Mouse (Mus musculus) spleen, adult 2 months (tissue): ENCODE results near the gene Tnfsf13. TPM values are rescaled to one million over a fixed set of nuclear protein-coding genes. Genes with fewer than 3 reads are reported as not detected.
A peak's percentile ranks its signal among the peaks of the same experiment; 100 is the strongest.

Experiments used
- DNase-seq, 2 experiments: peaks; one replicate each; pipeline versions ENCODE4 v3.0.0 to v3.0.0-alpha.2; 2012 to 2021; ENCODE audit warnings: low spot score in 2 of 2, low read depth in 1 of 2
- H3K27ac ChIP-seq: fragments of 200-500 bp; 2 replicates; pipeline ENCODE4 v1.5.1; 2012; ENCODE audit warnings: low read length, inconsistent platforms; ENCODE audit not compliant: insufficient read depth
- H3K27me3 ChIP-seq: fragments of 200-500 bp; 2 replicates; pipeline ENCODE4 v1.6.1; 2012; ENCODE audit warnings: mild to moderate bottlenecking, moderate library complexity, low read length, inconsistent platforms; ENCODE audit not compliant: control insufficient read depth, insufficient read depth
- H3K36me3 ChIP-seq: fragments of 200-500 bp; 2 replicates; pipeline ENCODE4 v1.6.1; 2012; ENCODE audit warnings: mild to moderate bottlenecking, low read length, inconsistent platforms; ENCODE audit not compliant: control insufficient read depth, insufficient read depth
- H3K4me1 ChIP-seq: fragments of 200-500 bp; 2 replicates; pipeline ENCODE4 v1.6.1; 2011; ENCODE audit warnings: inconsistent platforms; ENCODE audit not compliant: control insufficient read depth, insufficient read depth, insufficient read length
- H3K4me3 ChIP-seq: fragments of 200-500 bp; 2 replicates; pipeline ENCODE4 v1.5.1; 2011; ENCODE audit warnings: mild to moderate bottlenecking, inconsistent platforms; ENCODE audit not compliant: insufficient read depth, insufficient read length; ENCODE audit errors: extremely low read depth
- CTCF ChIP-seq: fragments of 200-500 bp; IDR thresholded peaks from 2 replicates; pipeline ENCODE4 v1.5.1; 2011; ENCODE audit warnings: mild to moderate bottlenecking, inconsistent platforms; ENCODE audit not compliant: insufficient read depth, insufficient read length, insufficient replicate concordance; ENCODE audit errors: extremely low read depth
- POLR2A ChIP-seq: fragments of 200-500 bp; IDR thresholded peaks from 2 replicates; pipeline ENCODE4 v1.6.1; 2011; ENCODE audit warnings: low read depth, low read length, inconsistent platforms
- WGBS: fragments of 180-500 bp; shearing (Covaris S2); methylation state at CpG from one replicate; pipeline ENCODE4 v1.1.7; 2018; 5-methylcytosine and 5-hydroxymethylcytosine counted together
- polyA plus RNA-seq: library from polyadenylated mRNA; depleted of rRNA; stranded (reverse); fragments of >200 nt; gene quantifications from 2 replicates; pipeline ENCODE4 v1.2.3, GENCODE M21; 2012; rRNA removed

The Tnfsf13 gene
- polyA plus RNA-seq, 1 experiment = 4.6 TPM

GRCm38 (mm10) chr11:69655264-69656064 lies 30.1 kb downstream of the Tnfsf13 start, which contains the start of gene Sox15:
Gene Sox15 (plus strand): TSS chr11:69655314.
- DNase-seq = no peak
- H3K4me1 ChIP-seq = no peaks in the 10 kb centered on the region
- H3K36me3 ChIP-seq = peaks cover 40% of the 10 kb centered on the region
- 58% methylated on average over 34 of the region's 34 CpGs for WGBS
- H3K27me3 ChIP-seq = no peaks in the 10 kb centered on the region
- H3K4me3 ChIP-seq = no peak within 1 kb of the TSS
- 0 out of 2 replicates have a peak within 1 kb of the TSS, but pooled peaks have one; percentile 9 for H3K27ac ChIP-seq
- TF ChIP-seq CTCF (peak; percentile 47; the same call in 1 of the 2 replicates), POLR2A (no peak)

- H3K4me1 ChIP-seq = no peaks in the 10 kb centered on the region
- no peak overlapping the region for H3K4me3 ChIP-seq
- no peak for DNase-seq
- no peak for TF ChIP-seq CTCF
- no peak for TF ChIP-seq POLR2A
- peaks cover 45% of the 10 kb centered on the region for H3K36me3 ChIP-seq
- 0 out of 2 replicates have a peak overlapping the region, but pooled peaks have one; percentile 9 for H3K27ac ChIP-seq
- no peaks in the 10 kb centered on the region for H3K27me3 ChIP-seq
- WGBS = 53% methylated on average over 9 of the region's 9 CpGs
Observed at GRCm38 (mm10) chr11:69654760-69655159, 30.8 kb downstream of the Tnfsf13 start.

- Histone ChIP-seq H3K36me3 (peaks cover 48% of the 10 kb centered on the region), H3K27me3 (no peaks in the 10 kb centered on the region), H3K27ac (no peak overlapping the region), H3K4me3 (no peak overlapping the region), H3K4me1 (no peaks in the 10 kb centered on the region)
- 86% methylated on average over 5 of the region's 5 CpGs for WGBS
- DNase-seq = no peak
- TF ChIP-seq POLR2A (no peak), CTCF (no peak)
Observed at GRCm38 (mm10) chr11:69653399-69653798, 32.2 kb downstream of the Tnfsf13 start.

GRCm38 (mm10) chr11:69645860-69646259 lies 39.7 kb downstream of the Tnfsf13 start:
- no peak for DNase-seq
- 96% methylated on average over 5 of the region's 5 CpGs for WGBS
- peaks cover 51% of the 10 kb centered on the region for H3K36me3 ChIP-seq
- H3K27ac ChIP-seq = no peak overlapping the region
- no peaks in the 10 kb centered on the region for H3K27me3 ChIP-seq
- no peaks in the 10 kb centered on the region for H3K4me1 ChIP-seq
- no peak for TF ChIP-seq POLR2A
- no peak for TF ChIP-seq CTCF
- no peak overlapping the region for H3K4me3 ChIP-seq

GRCm38 (mm10) chr11:69635471-69635870 lies 50.1 kb downstream of the Tnfsf13 start:
- no peak for TF ChIP-seq POLR2A
- TF ChIP-seq CTCF = no peak
- H3K4me3 ChIP-seq = no peak overlapping the region
- peaks cover 7% of the 10 kb centered on the region for H3K36me3 ChIP-seq
- no peak overlapping the region for H3K27ac ChIP-seq
- peaks cover 2% of the 10 kb centered on the region; the same call in 1 of the 2 replicates for H3K4me1 ChIP-seq
- DNase-seq = no peak
- H3K27me3 ChIP-seq = no peaks in the 10 kb centered on the region
- WGBS = 82% methylated on average over 3 of the region's 3 CpGs

GRCm38 (mm10) chr11:69633128-69633866 lies 52.3 kb downstream of the Tnfsf13 start:
- TF ChIP-seq CTCF (no peak), POLR2A (no peak)
- WGBS = 2% methylated on average over 36 of the region's 50 CpGs
- DNase-seq = peak in 1 of 2 experiments; percentile 31
- Histone ChIP-seq H3K27me3 (no peaks in the 10 kb centered on the region), H3K27ac (peak overlapping the region; percentile 76), H3K4me3 (peak overlapping the region; percentile 94), H3K4me1 (peaks cover 2% of the 10 kb centered on the region; the same call in 1 of the 2 replicates), H3K36me3 (no peaks in the 10 kb centered on the region)

Other genes with a start within 250 kb of the Tnfsf13 start
- 0.29 and 0.31 TPM in 2 replicates for gene Dnah2, start 136.7 kb downstream of the Tnfsf13 start, polyA plus RNA-seq
- gene Efnb3, start 125.6 kb downstream of the Tnfsf13 start, polyA plus RNA-seq = 1.1 and 1.2 TPM in 2 replicates
- 15.6 and 21.3 TPM in 2 replicates for gene Wrap53, start 105.5 kb downstream of the Tnfsf13 start, polyA plus RNA-seq
- gene Trp53, start 105.4 kb downstream of the Tnfsf13 start, polyA plus RNA-seq = 105 and 144 TPM in 2 replicates
- 10.7 and 11.2 TPM in 2 replicates for gene Atp1b2, start 79.8 kb downstream of the Tnfsf13 start, polyA plus RNA-seq
- gene Shbg, start 67.9 kb downstream of the Tnfsf13 start, polyA plus RNA-seq = not detected in 2 replicates
- 1.1 and 1.4 TPM in 2 replicates for gene Sat2, start 63.8 kb downstream of the Tnfsf13 start, polyA plus RNA-seq
- 40.9 and 41.6 TPM in 2 replicates for gene Fxr2, start 52.8 kb downstream of the Tnfsf13 start, polyA plus RNA-seq
- 0.09 and 0.35 TPM in 2 replicates for gene Sox15, start 30.5 kb downstream of the Tnfsf13 start, polyA plus RNA-seq
- 63.6 and 74.2 TPM in 2 replicates for gene Mpdu1, start 23.1 kb downstream of the Tnfsf13 start, polyA plus RNA-seq
- gene Cd68, start 19.6 kb downstream of the Tnfsf13 start, polyA plus RNA-seq = 103 and 114 TPM in 2 replicates
- 172 and 196 TPM in 2 replicates for gene Eif4a1, start 13.4 kb downstream of the Tnfsf13 start, polyA plus RNA-seq
- gene Senp3, start 3.7 kb downstream of the Tnfsf13 start, polyA plus RNA-seq = 32.6 and 36.1 TPM in 2 replicates
- gene Tnfsf12, start 10.1 kb upstream of the Tnfsf13 start, polyA plus RNA-seq = 23.9 and 26.6 TPM in 2 replicates
- 4.8 and 5.0 TPM in 2 replicates for gene Tnfsfm13, start 10.3 kb upstream of the Tnfsf13 start, polyA plus RNA-seq
- gene Polr2a, start 72.9 kb upstream of the Tnfsf13 start, polyA plus RNA-seq = 43.8 and 45.4 TPM in 2 replicates
- gene Slc35g3, start 76.2 kb upstream of the Tnfsf13 start, polyA plus RNA-seq = not detected in 2 replicates
- gene Zbtb4, start 80.1 kb upstream of the Tnfsf13 start, polyA plus RNA-seq = 28.4 and 37.0 TPM in 2 replicates
- gene Chrnb1, start 110.2 kb upstream of the Tnfsf13 start, polyA plus RNA-seq = 7.1 and 8.4 TPM in 2 replicates
- 1.1 and 1.2 TPM in 2 replicates for gene Fgf11, start 116.1 kb upstream of the Tnfsf13 start, polyA plus RNA-seq
- gene Tmem102, start 119.8 kb upstream of the Tnfsf13 start, polyA plus RNA-seq = 0.23 and 0.31 TPM in 2 replicates
- not detected in 2 replicates for gene Gm39566, start 129.5 kb upstream of the Tnfsf13 start, polyA plus RNA-seq
- not detected in 2 replicates for gene Spem2, start 132.7 kb upstream of the Tnfsf13 start, polyA plus RNA-seq
- gene Spem1, start 136.4 kb upstream of the Tnfsf13 start, polyA plus RNA-seq = not detected in 2 replicates
- 9.1 and 10.2 TPM in 2 replicates for gene Nlgn2, start 152.0 kb upstream of the Tnfsf13 start, polyA plus RNA-seq
- 93.7 and 99.0 TPM in 2 replicates for gene Tmem256, start 152.7 kb upstream of the Tnfsf13 start, polyA plus RNA-seq
- gene Plscr3, start 160.6 kb upstream of the Tnfsf13 start, polyA plus RNA-seq = 35.4 and 44.3 TPM in 2 replicates
- gene Tnk1, start 172.9 kb upstream of the Tnfsf13 start, polyA plus RNA-seq = 0.85 and 1.2 TPM in 2 replicates
- not detected in 2 replicates for gene Tmem95, start 192.2 kb upstream of the Tnfsf13 start, polyA plus RNA-seq
- 3.6 TPM in 2 replicates for gene Kctd11, start 195.6 kb upstream of the Tnfsf13 start, polyA plus RNA-seq
- gene Acap1, start 209.8 kb upstream of the Tnfsf13 start, polyA plus RNA-seq = 142 and 162 TPM in 2 replicates
- 0.48 and 0.51 TPM in 2 replicates for gene 2810408A11Rik, start 215.2 kb upstream of the Tnfsf13 start, polyA plus RNA-seq
- 43.3 and 45.2 TPM in 2 replicates for gene Neurl4, start 215.3 kb upstream of the Tnfsf13 start, polyA plus RNA-seq
- gene Gps2, start 228.1 kb upstream of the Tnfsf13 start, polyA plus RNA-seq = 119 and 145 TPM in 2 replicates
- 219 and 257 TPM in 2 replicates for gene Eif5a, start 236.2 kb upstream of the Tnfsf13 start, polyA plus RNA-seq